Mouse (Mus musculus) leukemia stem cell, adult 10-12 weeks (primary cell): ENCODE measurements around the gene Esyt1. TPM values are rescaled to one million over a fixed set of nuclear protein-coding genes. Genes with fewer than 3 reads are reported as not detected.

Source experiments
- polyA plus RNA-seq: library from polyadenylated mRNA; stranded (reverse); fragments of >175 nt; gene quantifications from 2 replicates; pipeline ENCODE4 v1.2.3, GENCODE M21; 2012; ENCODE audit warnings: low replicate concordance

Esyt1 gene
- 64.0 and 113 TPM in 2 replicates for polyA plus RNA-seq

DNA sequence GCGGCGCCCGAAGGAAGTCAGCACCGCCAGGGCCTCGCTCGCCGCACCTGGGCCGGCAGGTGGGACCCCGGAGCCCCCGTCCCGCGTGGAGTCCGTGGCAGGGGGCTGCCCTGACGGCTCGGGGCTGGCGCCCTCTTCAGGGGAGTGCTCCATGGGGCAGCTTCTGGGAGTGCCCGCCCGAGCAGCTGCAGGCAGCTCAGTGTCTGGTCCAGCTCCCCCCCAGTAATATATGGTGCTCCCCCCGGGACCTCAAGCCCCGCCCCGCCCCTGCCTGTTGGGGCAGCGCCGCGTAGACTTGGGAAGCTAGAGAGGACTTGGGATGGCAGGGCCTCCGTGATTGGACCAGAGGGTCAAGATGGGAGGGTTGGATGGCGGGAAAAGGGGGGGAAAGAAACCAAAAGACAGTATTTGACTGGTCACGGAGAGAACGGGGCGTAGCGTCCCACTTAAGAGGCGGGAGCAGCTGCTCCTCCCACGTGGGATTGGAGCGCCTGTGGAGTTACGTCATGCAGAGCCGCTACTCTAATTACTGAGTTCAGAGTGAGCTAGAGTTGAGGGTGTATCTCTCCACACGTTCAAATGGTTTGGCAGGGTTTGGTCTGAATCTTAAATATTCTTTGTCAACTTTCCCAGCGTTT lies at the start of gene Esyt1:
Esyt1 (minus strand) TSS at position 201 of the 638 bp plus-strand sequence.

DNA sequence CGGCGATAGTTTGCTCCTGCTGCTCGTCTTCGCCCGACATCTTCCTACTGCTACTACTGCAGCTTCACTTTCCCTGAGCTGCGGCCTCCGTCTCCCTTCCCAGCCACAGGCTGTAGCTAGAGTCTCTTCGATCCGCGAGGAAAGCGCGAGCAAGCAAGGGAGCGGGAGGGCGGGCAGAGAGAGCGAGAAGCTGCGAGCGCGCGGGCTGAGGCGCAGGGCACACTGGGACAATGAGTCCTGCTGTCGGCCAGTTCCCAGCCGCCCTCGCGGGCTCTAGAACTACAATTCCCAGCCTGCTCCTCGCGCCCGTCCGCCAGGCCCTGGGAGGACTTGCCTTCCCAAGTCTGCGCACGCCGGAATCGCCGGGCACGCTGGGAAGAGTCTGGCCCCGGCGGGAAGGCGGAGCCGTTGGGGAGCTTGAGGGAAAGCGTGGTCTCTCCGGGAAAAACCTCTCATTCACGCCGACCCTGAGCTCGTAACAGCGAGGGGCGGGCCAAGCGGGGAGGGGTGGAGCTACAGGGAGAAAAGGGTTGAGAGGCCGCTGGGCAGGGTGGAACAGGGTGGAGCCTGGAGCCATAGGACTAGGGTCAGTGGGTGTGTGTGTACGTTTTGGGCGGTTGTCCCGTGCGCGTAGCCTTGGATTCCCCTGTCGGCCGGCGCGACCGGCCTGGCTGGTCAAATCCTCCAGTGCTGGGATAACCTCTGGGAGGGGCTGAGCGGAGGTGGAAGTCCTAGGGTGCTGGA lies 40.3 kb upstream of the Esyt1 start, which contains the start of gene Pa2g4:
Pa2g4 (minus strand) TSS at position 200 of the 744 bp plus-strand sequence.

DNA sequence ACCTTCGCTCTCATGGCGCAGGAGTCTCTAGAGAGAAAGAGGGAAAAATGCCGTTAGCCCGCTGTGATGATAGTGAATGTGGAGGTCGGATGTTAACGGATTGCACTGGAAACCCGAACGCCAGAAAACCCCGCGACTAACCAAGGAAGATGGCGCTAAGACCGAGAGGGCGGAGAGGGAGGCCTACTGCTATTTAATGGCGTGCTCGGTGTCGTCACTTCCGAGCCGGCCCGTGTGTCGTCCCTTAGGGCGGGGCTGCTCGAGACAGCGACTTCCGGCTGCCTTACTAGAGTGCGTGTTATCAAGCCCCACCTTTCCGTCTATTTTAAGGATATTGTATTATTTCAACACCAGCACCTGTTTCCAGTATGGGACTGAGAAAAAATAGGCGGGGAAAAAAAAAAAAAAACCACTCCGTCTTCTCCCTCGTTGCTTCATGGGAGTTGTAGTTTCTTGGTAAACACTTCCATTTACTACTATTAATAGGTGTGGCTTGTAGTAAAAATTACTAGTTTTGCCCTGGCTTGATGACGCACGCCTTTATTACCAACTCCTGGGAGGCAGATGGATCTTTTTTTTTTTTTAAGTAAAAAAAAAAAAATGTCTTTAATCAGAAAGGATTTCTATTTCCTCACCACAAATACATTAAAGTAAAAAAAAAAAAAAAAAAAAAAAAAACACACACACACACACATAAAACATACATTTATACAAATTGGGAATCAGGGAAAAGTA lies 23.4 kb upstream of the Esyt1 start, which contains the start of gene Rpl41:
Rpl41 (minus strand) TSS at position 359 of the 735 bp plus-strand sequence.

GRCm38 (mm10) chr10:128547361-128548032 lies 21.8 kb upstream of the Esyt1 start, which contains the start of gene Zc3h10:
Gene Zc3h10, minus strand, starts transcription at chr10:128547774.

GRCm38 (mm10) chr10:128498590-128498989 lies 27.1 kb downstream of the Esyt1 start, which contains the start of gene Myl6b:
Gene Myl6b, minus strand, starts transcription at chr10:128498685.

DNA sequence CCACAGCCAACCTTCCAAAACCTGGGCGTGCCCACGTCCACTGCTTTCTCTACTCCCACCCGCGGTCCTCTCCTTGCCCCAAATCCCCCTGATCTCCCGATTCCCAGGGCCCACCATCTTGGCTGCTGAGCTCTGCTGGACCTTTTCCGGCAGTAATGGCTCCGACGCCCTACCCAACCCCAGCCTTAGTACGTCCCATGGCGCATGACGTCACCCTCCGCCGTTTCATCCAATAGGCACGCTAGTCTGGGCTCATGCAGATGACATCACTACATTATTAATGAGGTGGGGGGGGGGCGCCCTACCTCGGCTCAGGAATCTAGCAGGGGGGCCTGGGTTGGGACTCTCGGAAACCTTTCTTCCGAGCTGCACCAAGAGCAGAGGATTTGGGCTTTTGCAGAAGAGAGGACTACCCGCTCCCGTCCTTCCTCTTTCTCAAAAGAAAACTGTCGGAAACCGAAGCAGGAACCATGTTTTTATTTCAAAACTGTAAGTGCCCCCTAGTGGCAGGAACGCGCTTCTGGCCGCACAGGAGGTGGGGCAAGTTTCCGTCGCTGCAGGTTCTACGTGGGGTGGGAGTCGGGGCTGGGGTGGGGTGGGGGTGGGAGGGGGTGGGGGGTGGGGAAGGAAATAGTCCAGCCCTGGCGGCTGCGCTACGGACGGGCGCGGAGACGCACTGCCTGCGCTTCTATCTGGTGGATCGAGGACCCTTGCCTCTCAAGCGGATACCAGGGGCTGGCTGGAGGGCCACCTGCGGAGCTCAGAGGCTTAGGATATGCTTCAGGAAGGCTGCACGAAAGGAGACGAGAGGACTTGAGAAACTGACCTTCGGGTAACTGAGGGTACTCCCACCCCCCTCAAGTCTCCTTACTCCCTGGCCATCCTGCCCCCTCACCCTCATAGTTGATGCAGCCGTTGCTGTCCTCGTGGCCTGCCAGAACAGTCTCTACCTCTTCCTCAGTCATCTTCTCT lies 31.7 kb downstream of the Esyt1 start, which contains the start of gene Myl6:
Myl6 (minus strand) TSS at position 451 of the 972 bp plus-strand sequence.

Other genes with a start within 250 kb of the Esyt1 start
- 0.12 and 0.13 TPM in 2 replicates for gene Il23a, start 227.1 kb downstream of the Esyt1 start, polyA plus RNA-seq
- 2.8 and 6.3 TPM in 2 replicates for gene Pan2, start 222.5 kb downstream of the Esyt1 start, polyA plus RNA-seq
- 27.5 and 52.4 TPM in 2 replicates for gene Cnpy2, start 203.4 kb downstream of the Esyt1 start, polyA plus RNA-seq
- 8.6 and 52.3 TPM in 2 replicates for gene Cs, start 188.1 kb downstream of the Esyt1 start, polyA plus RNA-seq
- 3.6 and 11.6 TPM in 2 replicates for gene Coq10a, start 156.9 kb downstream of the Esyt1 start, polyA plus RNA-seq
- gene Ankrd52, start 148.8 kb downstream of the Esyt1 start, polyA plus RNA-seq: 61.1 and 121 TPM in 2 replicates
- not detected in 2 replicates for gene Slc39a5, start 124.6 kb downstream of the Esyt1 start, polyA plus RNA-seq
- 265 and 291 TPM in 2 replicates for gene Nabp2, start 114.4 kb downstream of the Esyt1 start, polyA plus RNA-seq
- 7.7 and 9.3 TPM in 2 replicates for gene Rnf41, start 114.2 kb downstream of the Esyt1 start, polyA plus RNA-seq
- gene Smarcc2, start 66.6 kb downstream of the Esyt1 start, polyA plus RNA-seq: 223 and 234 TPM in 2 replicates
- 27.3 and 134 TPM in 2 replicates for gene Myl6, start 31.7 kb downstream of the Esyt1 start, polyA plus RNA-seq
- 6.8 and 8.3 TPM in 2 replicates for gene Myl6b, start 27.2 kb downstream of the Esyt1 start, polyA plus RNA-seq
- gene Zc3h10, start 21.9 kb upstream of the Esyt1 start, polyA plus RNA-seq: 17.8 and 33.1 TPM in 2 replicates
- gene Rpl41, start 23.4 kb upstream of the Esyt1 start, polyA plus RNA-seq: 1,968 and 2,386 TPM in 2 replicates
- 485 and 726 TPM in 2 replicates for gene Pa2g4, start 40.1 kb upstream of the Esyt1 start, polyA plus RNA-seq
- 0.35 and 0.77 TPM in 2 replicates for gene Erbb3, start 63.8 kb upstream of the Esyt1 start, polyA plus RNA-seq
- gene Rps26, start 100.9 kb upstream of the Esyt1 start, polyA plus RNA-seq: 275 and 2,118 TPM in 2 replicates
- 1.4 and 2.2 TPM in 2 replicates for gene Ikzf4, start 120.1 kb upstream of the Esyt1 start, polyA plus RNA-seq
- gene Suox, start 148.2 kb upstream of the Esyt1 start, polyA plus RNA-seq: 0.64 and 3.0 TPM in 2 replicates
- 9.7 and 12.3 TPM in 2 replicates for gene Rab5b, start 170.4 kb upstream of the Esyt1 start, polyA plus RNA-seq
- 0.14 TPM in 1 of 2 replicates, not detected in the other for gene Pmel, start 178.3 kb upstream of the Esyt1 start, polyA plus RNA-seq
- 14.9 and 21.2 TPM in 2 replicates for gene Cdk2, start 179.2 kb upstream of the Esyt1 start, polyA plus RNA-seq
- 4.5 and 5.3 TPM in 2 replicates for gene Dgka, start 219.0 kb upstream of the Esyt1 start, polyA plus RNA-seq
- 178 and 186 TPM in 2 replicates for gene Pym1, start 222.0 kb upstream of the Esyt1 start, polyA plus RNA-seq